Mouse (Mus musculus) kidney, embryonic 16.5 days (tissue): ENCODE results near the gene Mccc1. TPM values are rescaled to one million over a fixed set of nuclear protein-coding genes. Genes with fewer than 3 reads are reported as not detected.

ENCODE experiments used
- ATAC-seq: fragments of 200-750 bp; cut with Nextera tagmentation; 2 replicates; pipeline ENCODE4 v1.8.0; 2017; ENCODE audit warnings: moderate TSS enrichment; ENCODE audit not compliant: low FRiP score, low TSS enrichment
- H3K27ac ChIP-seq: fragments of 300-500 bp; sonication (generic); 2 replicates; pipeline ENCODE4 v1.5.1; 2014; ENCODE audit warnings: low read length
- H3K27me3 ChIP-seq: fragments of 300-500 bp; sonication (generic); 2 replicates; pipeline ENCODE4 v1.6.1; 2014; ENCODE audit warnings: low read length, control low read depth, mixed read lengths; ENCODE audit not compliant: insufficient read depth
- H3K36me3 ChIP-seq: fragments of 300-500 bp; sonication (generic); 2 replicates; pipeline ENCODE4 v1.6.1; 2014; ENCODE audit warnings: low read length, control low read depth, mixed read lengths; ENCODE audit not compliant: insufficient read depth
- H3K4me1 ChIP-seq: fragments of 300-500 bp; sonication (generic); 2 replicates; pipeline ENCODE4 v1.6.1; 2014; ENCODE audit warnings: low read length, control low read depth, mixed read lengths; ENCODE audit not compliant: insufficient read depth
- H3K4me2 ChIP-seq: fragments of 300-500 bp; sonication (generic); replicated peaks from 2 replicates; pipeline ENCODE4 v1.6.1; 2014; ENCODE audit warnings: low read depth, low read length
- H3K4me3 ChIP-seq: fragments of 300-500 bp; sonication (generic); 2 replicates; pipeline ENCODE4 v1.5.1; 2014; ENCODE audit warnings: mild to moderate bottlenecking, low read length
- H3K9ac ChIP-seq: fragments of 300-500 bp; sonication (generic); replicated peaks from 2 replicates; pipeline ENCODE4 v1.6.1; 2014; ENCODE audit warnings: low read length
- H3K9me3 ChIP-seq: fragments of 300-500 bp; sonication (generic); 2 replicates; pipeline ENCODE4 v1.6.1; 2016; ENCODE audit warnings: low read length, control low read depth
- WGBS: fragments of 180-500 bp; shearing (Covaris S2); extraction: QIAGEN DNeasy Blood & Tissue Kit; methylation state at CpG from one replicate; pipeline ENCODE4 v1.1.7; 2014; 5-methylcytosine and 5-hydroxymethylcytosine counted together
- polyA plus RNA-seq: library from polyadenylated mRNA; unstranded; fragments of >200 nt; fragmentation: Nextera tagmentation; extraction: Ambion mirVana; gene quantifications from 2 replicates; pipeline ENCODE4 v1.2.1, GENCODE M21; 2015

Mccc1 gene
- polyA plus RNA-seq: 73.7 and 74.8 TPM in 2 replicates

GRCm38 (mm10) chr3:36000275-36001239 lies at the start of gene Mccc1:
Gene Mccc1, minus strand, starts transcription at chr3:36000678.
- Histone ChIP-seq H3K4me3 (peak within 1 kb of the TSS; percentile 72), H3K4me2 (peak within 1 kb of the TSS; percentile 85), H3K9ac (peak within 1 kb of the TSS; percentile 78), H3K27me3 (no peaks in the 10 kb centered on the region), H3K27ac (peak within 1 kb of the TSS; percentile 91), H3K9me3 (no peaks in the 10 kb centered on the region), H3K36me3 (no peaks in the 10 kb centered on the region), H3K4me1 (no peaks in the 10 kb centered on the region)
- peak; percentile 100 for ATAC-seq
- WGBS: 3% methylated on average over 39 of the region's 39 CpGs

- Histone ChIP-seq H3K9ac (no peak overlapping the region), H3K4me3 (no peak overlapping the region), H3K27me3 (no peaks in the 10 kb centered on the region), H3K27ac (no peak overlapping the region), H3K4me2 (no peak overlapping the region), H3K4me1 (no peaks in the 10 kb centered on the region), H3K9me3 (no peaks in the 10 kb centered on the region), H3K36me3 (no peaks in the 10 kb centered on the region)
- no peak for ATAC-seq
- WGBS: 74% methylated on average over 1 of the region's 1 CpGs
Measured at GRCm38 (mm10) chr3:36049106-36049505, 48.6 kb upstream of the Mccc1 start.

- H3K4me3 ChIP-seq: no peak overlapping the region
- no peak overlapping the region for H3K27ac ChIP-seq
- no peak overlapping the region for H3K4me2 ChIP-seq
- ATAC-seq: no peak
- WGBS: 83% methylated on average over 4 of the region's 4 CpGs
- no peaks in the 10 kb centered on the region for H3K27me3 ChIP-seq
- H3K4me1 ChIP-seq: peaks cover 5% of the 10 kb centered on the region; the same call in 1 of the 2 replicates
- H3K36me3 ChIP-seq: no peaks in the 10 kb centered on the region
- no peaks in the 10 kb centered on the region for H3K9me3 ChIP-seq
- H3K9ac ChIP-seq: no peak overlapping the region
Measured at GRCm38 (mm10) chr3:36045086-36045485, 44.6 kb upstream of the Mccc1 start.

GRCm38 (mm10) chr3:36044520-36044919 lies 44.0 kb upstream of the Mccc1 start:
- Histone ChIP-seq H3K4me1 (peaks cover 5% of the 10 kb centered on the region; the same call in 1 of the 2 replicates), H3K9me3 (no peaks in the 10 kb centered on the region), H3K4me3 (no peak overlapping the region), H3K36me3 (no peaks in the 10 kb centered on the region), H3K4me2 (no peak overlapping the region), H3K27me3 (no peaks in the 10 kb centered on the region), H3K27ac (no peak overlapping the region), H3K9ac (no peak overlapping the region)
- ATAC-seq: no peak

- no peak overlapping the region for H3K27ac ChIP-seq
- no peak for ATAC-seq
- no peaks in the 10 kb centered on the region for H3K9me3 ChIP-seq
- H3K9ac ChIP-seq: no peak overlapping the region
- H3K36me3 ChIP-seq: no peaks in the 10 kb centered on the region
- H3K4me3 ChIP-seq: no peak overlapping the region
- H3K4me1 ChIP-seq: no peaks in the 10 kb centered on the region
- WGBS: 50% methylated on average over 6 of the region's 6 CpGs
- no peaks in the 10 kb centered on the region for H3K27me3 ChIP-seq
- H3K4me2 ChIP-seq: no peak overlapping the region
Measured at GRCm38 (mm10) chr3:36031740-36032510, 31.4 kb upstream of the Mccc1 start.

GRCm38 (mm10) chr3:36029993-36030392 lies 29.5 kb upstream of the Mccc1 start:
- Histone ChIP-seq H3K27ac (no peak overlapping the region), H3K9ac (no peak overlapping the region), H3K9me3 (no peaks in the 10 kb centered on the region), H3K36me3 (no peaks in the 10 kb centered on the region), H3K4me2 (no peak overlapping the region), H3K4me1 (no peaks in the 10 kb centered on the region), H3K4me3 (no peak overlapping the region), H3K27me3 (no peaks in the 10 kb centered on the region)
- WGBS: 78% methylated on average over 4 of the region's 4 CpGs
- ATAC-seq: no peak

GRCm38 (mm10) chr3:36025732-36026131 lies 25.3 kb upstream of the Mccc1 start:
- Histone ChIP-seq H3K4me1 (no peaks in the 10 kb centered on the region), H3K36me3 (no peaks in the 10 kb centered on the region), H3K9ac (no peak overlapping the region), H3K4me2 (no peak overlapping the region), H3K9me3 (no peaks in the 10 kb centered on the region), H3K27ac (no peak overlapping the region), H3K27me3 (no peaks in the 10 kb centered on the region), H3K4me3 (no peak overlapping the region)
- no peak for ATAC-seq
- 86% methylated on average over 6 of the region's 6 CpGs for WGBS

- Histone ChIP-seq H3K9ac (no peak overlapping the region), H3K9me3 (no peaks in the 10 kb centered on the region), H3K36me3 (no peaks in the 10 kb centered on the region), H3K27ac (no peak overlapping the region), H3K27me3 (no peaks in the 10 kb centered on the region), H3K4me3 (no peak overlapping the region), H3K4me1 (no peaks in the 10 kb centered on the region), H3K4me2 (no peak overlapping the region)
- WGBS: 69% methylated on average over 3 of the region's 3 CpGs
- no peak for ATAC-seq
Measured at GRCm38 (mm10) chr3:36011239-36011638, 10.8 kb upstream of the Mccc1 start.

GRCm38 (mm10) chr3:36008411-36009154 lies 8.1 kb upstream of the Mccc1 start:
- Histone ChIP-seq H3K4me2 (no peak overlapping the region), H3K4me1 (no peaks in the 10 kb centered on the region), H3K27ac (no peak overlapping the region), H3K4me3 (no peak overlapping the region), H3K9me3 (no peaks in the 10 kb centered on the region), H3K27me3 (no peaks in the 10 kb centered on the region), H3K9ac (no peak overlapping the region), H3K36me3 (no peaks in the 10 kb centered on the region)
- 61% methylated on average over 4 of the region's 4 CpGs for WGBS
- no peak for ATAC-seq
